Mouse (Mus musculus): ENCODE results near the gene Myh1. TPM values are rescaled to one million over a fixed set of nuclear protein-coding genes. Genes with fewer than 3 reads are reported as not detected.

Gene Myh1
- not detected for polyA plus RNA-seq (2017; shearing (Covaris generic))

DNA sequence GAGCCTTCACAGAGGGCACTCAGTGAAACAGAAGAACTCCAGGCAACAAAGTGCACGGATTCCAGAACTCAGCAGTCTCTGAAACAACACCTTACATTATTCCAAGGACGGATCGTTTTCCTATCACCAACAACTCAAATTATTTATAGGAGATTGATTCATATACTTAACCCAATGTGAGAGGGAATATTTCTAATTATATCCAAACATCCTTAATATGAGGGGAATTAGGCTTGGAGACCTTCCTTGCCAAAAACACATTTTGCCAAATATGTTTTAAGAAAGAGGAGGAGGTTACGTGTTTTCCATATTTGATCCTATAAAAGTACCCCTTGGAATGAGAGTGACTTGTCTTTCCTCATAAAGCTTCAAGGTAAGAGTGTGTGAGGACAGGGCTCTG lies at the start of gene Myh1:
Gene Myh1 (plus strand): TSS at position 301 of the 400 bp plus-strand sequence.

DNA sequence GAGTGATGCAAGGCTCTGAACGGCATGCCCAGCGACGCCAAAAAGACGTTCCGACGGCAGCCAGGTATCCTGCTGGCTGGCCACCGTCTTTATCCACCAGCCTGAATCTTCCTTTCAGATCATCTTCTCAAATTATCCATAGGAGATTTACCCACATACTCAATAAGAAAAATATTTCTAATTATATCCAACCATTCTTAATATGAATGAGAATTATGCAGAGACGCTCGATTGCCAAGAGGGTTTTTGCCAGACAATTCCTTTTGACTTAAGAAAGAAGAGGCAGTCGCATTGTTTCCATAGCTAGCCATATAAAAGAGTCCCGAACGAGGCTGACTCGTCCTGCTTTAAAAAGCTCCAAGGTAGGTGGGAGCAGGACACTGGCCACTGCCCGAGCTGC lies 29.1 kb upstream of the Myh1 start, which contains the start of gene Myh2:
Gene Myh2 (plus strand): TSS at position 301 of the 400 bp plus-strand sequence.

DNA sequence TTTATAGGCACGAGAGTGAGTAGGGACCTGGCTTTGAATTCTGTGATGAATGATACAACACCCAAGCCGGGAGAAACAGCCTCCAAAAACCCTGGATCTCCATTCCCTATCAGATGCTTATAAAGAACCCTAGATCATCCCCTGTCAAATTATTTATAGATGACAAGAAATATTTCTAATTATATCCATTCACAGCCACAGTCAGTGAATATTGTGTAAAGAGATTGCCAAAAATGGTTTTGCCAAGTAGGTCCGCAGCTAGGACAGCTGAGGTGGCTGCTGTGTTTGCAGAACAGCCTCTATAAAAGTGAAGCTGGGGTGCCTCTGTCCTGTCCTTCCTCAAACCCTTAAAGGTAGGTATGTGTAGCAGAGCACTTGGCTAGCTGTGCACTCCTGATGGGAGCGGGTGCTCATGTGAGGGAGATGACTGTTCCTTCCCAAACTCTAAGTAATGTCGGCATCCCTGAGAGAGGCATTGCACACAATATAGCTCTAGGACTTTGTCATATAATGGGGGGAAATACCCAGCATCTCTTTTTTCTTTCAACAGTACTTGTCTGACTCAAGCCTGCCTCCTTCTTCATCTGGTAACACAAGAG lies 37.7 kb downstream of the Myh1 start, which contains the start of gene Myh4:
Gene Myh4 (plus strand): TSS at position 549 of the 599 bp plus-strand sequence.

Other genes starting within 250 kb of the Myh1 start
- gene Tmem238l, start 243.4 kb upstream of the Myh1 start, polyA plus RNA-seq (2017; shearing (Covaris generic)): not detected
- 1.2 TPM for gene Tmem220, start 174.9 kb upstream of the Myh1 start, polyA plus RNA-seq (2017; shearing (Covaris generic))
- 68.8 TPM for gene Adprm, start 147.5 kb upstream of the Myh1 start, polyA plus RNA-seq (2017; shearing (Covaris generic))
- gene Sco1, start 147.4 kb upstream of the Myh1 start, polyA plus RNA-seq (2017; shearing (Covaris generic)): 11.5 TPM
- gene Myh3, start 121.8 kb upstream of the Myh1 start, polyA plus RNA-seq (2017; shearing (Covaris generic)): 0.86 TPM
- gene Myh2, start 29.0 kb upstream of the Myh1 start, polyA plus RNA-seq (2017; shearing (Covaris generic)): not detected
- not detected for gene Myh4, start 38.0 kb downstream of the Myh1 start, polyA plus RNA-seq (2017; shearing (Covaris generic))
- not detected for gene Myh8, start 77.1 kb downstream of the Myh1 start, polyA plus RNA-seq (2017; shearing (Covaris generic))
- not detected for gene Myh13, start 121.6 kb downstream of the Myh1 start, polyA plus RNA-seq (2017; shearing (Covaris generic))